Mouse (Mus musculus): ENCODE results near the gene Cept1.
"Not testable (repeated sequence)": the region's sequence is repeated elsewhere in the genome, so short reads cannot be mapped to it uniquely, and the experiment has no call there.

The Cept1 gene

GRCm38 (mm10) chr3:106547171-106547923 lies at the start of gene Cept1, which contains the start of gene Dram2:
Cept1 (minus strand) TSS chr3:106547802.
Dram2 (plus strand) TSS chr3:106547798.
- peak; percentile 90 for DNase-seq (ENCODE audit: low read depth, low spot score)

- DNase-seq (ENCODE audit: low read depth, low spot score), result not testable (repeated sequence)
Measured at GRCm38 (mm10) chr3:106593631-106594030, 46.0 kb upstream of the Cept1 start.

GRCm38 (mm10) chr3:106579296-106579695 lies 31.7 kb upstream of the Cept1 start:
- DNase-seq (ENCODE audit: low read depth, low spot score), result no peak

- no peak for DNase-seq (ENCODE audit: low read depth, low spot score)
Measured at GRCm38 (mm10) chr3:106573191-106573590, 25.6 kb upstream of the Cept1 start.

- no peak for DNase-seq (ENCODE audit: low read depth, low spot score)
Measured at GRCm38 (mm10) chr3:106565876-106566275, 18.3 kb upstream of the Cept1 start.

- no peak for DNase-seq (ENCODE audit: low read depth, low spot score)
Measured at GRCm38 (mm10) chr3:106558271-106558670, 10.7 kb upstream of the Cept1 start.

- DNase-seq (ENCODE audit: low read depth, low spot score), result no peak
Measured at GRCm38 (mm10) chr3:106555743-106556250, 8.2 kb upstream of the Cept1 start.

- DNase-seq (ENCODE audit: low read depth, low spot score), result no peak
Measured at GRCm38 (mm10) chr3:106553411-106553810, 5.8 kb upstream of the Cept1 start.

GRCm38 (mm10) chr3:106548971-106549370 lies 1.4 kb upstream of the Cept1 start:
- DNase-seq (ENCODE audit: low read depth, low spot score), result no peak

GRCm38 (mm10) chr3:106547924-106548539 lies 430 bp upstream of the Cept1 start:
- DNase-seq (ENCODE audit: low read depth, low spot score), result peak; percentile 11

GRCm38 (mm10) chr3:106544721-106545316 lies 2.8 kb downstream of the Cept1 start:
- DNase-seq (ENCODE audit: low read depth, low spot score), result no peak

GRCm38 (mm10) chr3:106533277-106533676 lies 14.3 kb downstream of the Cept1 start:
- DNase-seq (ENCODE audit: low read depth, low spot score), result no peak

GRCm38 (mm10) chr3:106528032-106528431 lies 19.6 kb downstream of the Cept1 start:
- no peak for DNase-seq (ENCODE audit: low read depth, low spot score)

- no peak for DNase-seq (ENCODE audit: low read depth, low spot score)
Measured at GRCm38 (mm10) chr3:106526411-106526810, 21.2 kb downstream of the Cept1 start.

GRCm38 (mm10) chr3:106522730-106523129 lies 24.9 kb downstream of the Cept1 start:
- DNase-seq (ENCODE audit: low read depth, low spot score), result no peak

GRCm38 (mm10) chr3:106515016-106515415 lies 32.6 kb downstream of the Cept1 start:
- no peak for DNase-seq (ENCODE audit: low read depth, low spot score)

- no peak for DNase-seq (ENCODE audit: low read depth, low spot score)
Measured at GRCm38 (mm10) chr3:106510669-106511068, 36.9 kb downstream of the Cept1 start.

- no peak for DNase-seq (ENCODE audit: low read depth, low spot score)
Measured at GRCm38 (mm10) chr3:106502892-106503291, 44.7 kb downstream of the Cept1 start.

- DNase-seq (ENCODE audit: low read depth, low spot score), result no peak
Measured at GRCm38 (mm10) chr3:106500510-106500909, 47.1 kb downstream of the Cept1 start.

- DNase-seq (ENCODE audit: low read depth, low spot score), result no peak
Measured at GRCm38 (mm10) chr3:106496996-106497395, 50.6 kb downstream of the Cept1 start.

GRCm38 (mm10) chr3:106496045-106496721 lies 51.4 kb downstream of the Cept1 start:
- no peak for DNase-seq (ENCODE audit: low read depth, low spot score)
